Mouse (Mus musculus) kidney, adult 2 months (tissue): ENCODE measurements around the gene Dscam. TPM values are rescaled to one million over a fixed set of nuclear protein-coding genes. Genes with fewer than 3 reads are reported as not detected.

Source experiments
- DNase-seq: peaks from one replicate; pipeline ENCODE4 v3.0.0; 2021
- H3K27ac ChIP-seq: fragments of 200-500 bp; 2 replicates; pipeline ENCODE4 v1.5.1; 2012; ENCODE audit warnings: low read depth, low read length, control low read depth, inconsistent platforms; ENCODE audit not compliant: insufficient read depth
- H3K27me3 ChIP-seq: fragments of 200-500 bp; replicated peaks from 2 replicates; pipeline ENCODE4 v1.6.1; 2012; ENCODE audit warnings: mild to moderate bottlenecking, moderate library complexity, low read length, inconsistent platforms; ENCODE audit not compliant: control insufficient read depth, insufficient read depth
- H3K36me3 ChIP-seq: fragments of 200-500 bp; 2 replicates; pipeline ENCODE4 v1.6.1; 2012; ENCODE audit warnings: mild to moderate bottlenecking, moderate library complexity, low read length, inconsistent platforms; ENCODE audit not compliant: control insufficient read depth, insufficient read depth
- H3K4me1 ChIP-seq: fragments of 200-500 bp; 2 replicates; pipeline ENCODE4 v1.6.1; 2011; ENCODE audit warnings: low read length; ENCODE audit not compliant: control insufficient read depth, insufficient read depth
- H3K4me3 ChIP-seq: fragments of 200-500 bp; 2 replicates; pipeline ENCODE4 v1.5.1; 2011; ENCODE audit warnings: mild to moderate bottlenecking, low read depth, low read length, control low read depth; ENCODE audit not compliant: insufficient read depth
- CTCF ChIP-seq: fragments of 200-500 bp; conservative IDR thresholded peaks from 2 replicates; pipeline ENCODE4 v1.5.1; 2011; ENCODE audit warnings: low read depth, mild to moderate bottlenecking, control low read depth, low read length, moderate library complexity, mixed read lengths; ENCODE audit not compliant: insufficient read depth, insufficient read length
- POLR2A ChIP-seq: fragments of 200-500 bp; IDR thresholded peaks from one replicate; pipeline ENCODE4 v1.6.1; 2011; ENCODE audit warnings: low read depth, low read length, control low read depth
- WGBS: fragments of 180-500 bp; shearing (Covaris S2); methylation state at CpG from one replicate; pipeline ENCODE4 v1.1.7; 2018; 5-methylcytosine and 5-hydroxymethylcytosine counted together
- polyA plus RNA-seq: library from polyadenylated mRNA; depleted of rRNA; stranded (reverse); fragments of >200 nt; gene quantifications from 2 replicates; pipeline ENCODE4 v1.2.3, GENCODE M21; 2012

Dscam gene
- polyA plus RNA-seq, 1 experiment: 0.06 TPM

DNA sequence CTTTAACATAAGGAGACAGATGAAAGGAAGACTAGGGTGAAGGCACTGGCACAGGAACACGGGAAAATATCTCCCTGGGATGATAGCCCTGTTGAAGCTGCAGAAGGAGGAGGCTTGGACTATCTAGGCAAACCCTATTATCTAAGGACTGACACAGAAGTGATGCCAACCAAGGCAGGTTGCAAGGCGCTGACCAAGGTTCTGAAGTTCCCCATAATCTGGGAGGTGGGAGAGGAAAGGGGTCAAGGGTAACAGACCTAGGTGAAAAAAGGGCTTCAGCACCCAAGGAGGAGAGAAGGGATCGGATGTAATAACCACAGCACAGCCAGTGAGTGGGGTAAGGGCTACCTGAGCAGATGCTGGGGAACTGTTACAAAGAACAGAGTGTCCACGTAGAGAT lies 458.6 kb downstream of the Dscam start:
- no peaks in the 10 kb centered on the region for H3K4me1 ChIP-seq
- 43% methylated on average over 4 of the region's 4 CpGs for WGBS
- no peak overlapping the region for H3K27ac ChIP-seq
- DNase-seq: no peak
- no peak overlapping the region for H3K4me3 ChIP-seq
- H3K36me3 ChIP-seq: no peaks in the 10 kb centered on the region
- TF ChIP-seq POLR2A (no peak), CTCF (no peak)
- H3K27me3 ChIP-seq: no peaks in the 10 kb centered on the region

DNA sequence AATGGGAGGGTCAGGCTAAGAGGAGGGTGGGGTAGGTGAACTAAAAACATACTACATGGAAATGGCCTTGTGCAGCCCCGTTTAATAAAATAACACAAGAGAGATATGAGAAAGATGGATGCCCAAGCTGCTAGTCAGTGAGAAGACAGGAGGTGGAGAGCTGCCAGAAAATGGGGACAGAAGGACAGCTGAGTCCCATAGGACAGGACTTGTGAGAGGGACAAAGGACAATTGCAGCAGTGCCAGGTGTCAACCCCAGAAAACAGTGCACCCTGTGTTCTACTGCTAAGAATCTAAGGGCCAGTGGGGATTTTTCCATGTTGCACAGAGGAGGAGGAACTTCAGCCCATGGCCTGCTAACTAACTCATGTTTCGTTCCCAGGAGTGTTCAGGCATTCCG lies 470.0 kb downstream of the Dscam start:
- no peaks in the 10 kb centered on the region for H3K4me1 ChIP-seq
- peak; percentile 3 for DNase-seq
- no peaks in the 10 kb centered on the region for H3K27me3 ChIP-seq
- H3K27ac ChIP-seq: no peak overlapping the region
- H3K36me3 ChIP-seq: no peaks in the 10 kb centered on the region
- TF ChIP-seq POLR2A (no peak), CTCF (no peak)
- H3K4me3 ChIP-seq: no peak overlapping the region
- WGBS: 70% methylated on average over 3 of the region's 3 CpGs

DNA sequence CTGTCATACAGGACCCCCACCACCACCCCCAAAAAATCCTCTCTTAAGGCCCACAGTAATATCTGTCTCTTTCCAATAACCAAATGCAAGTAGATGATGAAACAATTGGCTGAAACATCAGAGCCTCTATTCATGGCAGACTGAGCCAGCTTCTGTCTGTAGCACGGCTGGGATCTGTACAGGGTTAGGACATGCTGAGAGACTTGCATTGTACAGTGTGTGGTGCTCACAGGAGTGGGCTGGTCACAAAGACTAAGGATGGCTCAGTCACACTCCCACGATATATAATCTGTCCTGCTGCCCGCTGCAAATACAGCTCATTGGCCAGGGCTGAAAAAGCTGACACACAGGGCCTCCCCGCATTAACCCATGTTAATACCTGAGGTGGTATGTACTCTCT lies 474.7 kb downstream of the Dscam start:
- Histone ChIP-seq H3K4me1 (no peaks in the 10 kb centered on the region), H3K27ac (no peak overlapping the region), H3K36me3 (no peaks in the 10 kb centered on the region), H3K4me3 (no peak overlapping the region), H3K27me3 (no peaks in the 10 kb centered on the region)
- 77% methylated on average over 4 of the region's 4 CpGs for WGBS
- DNase-seq: no peak
- no peak for TF ChIP-seq CTCF
- TF ChIP-seq POLR2A: no peak

DNA sequence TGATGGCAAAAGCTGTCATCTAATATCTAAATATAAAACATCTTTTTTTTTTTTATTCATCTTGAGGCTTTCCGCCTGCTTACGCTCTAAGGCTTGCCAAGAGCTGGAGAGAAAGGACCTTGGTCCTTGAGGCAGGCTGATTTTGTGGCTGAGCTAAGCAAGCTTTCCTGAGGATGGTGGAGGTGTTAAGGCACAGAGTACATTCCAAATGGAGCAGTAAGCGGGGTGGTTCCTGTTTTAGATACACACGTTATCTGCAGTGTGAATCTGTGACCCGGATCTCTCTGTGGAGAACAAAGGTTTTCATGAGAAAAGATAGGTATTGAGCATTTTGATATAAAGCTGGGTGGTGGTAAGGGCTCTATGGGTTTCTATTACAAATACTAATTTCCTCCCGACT lies 479.0 kb downstream of the Dscam start:
- no peak for DNase-seq
- H3K27ac ChIP-seq: no peak overlapping the region
- H3K4me1 ChIP-seq: no peaks in the 10 kb centered on the region
- WGBS: 67% methylated on average over 6 of the region's 6 CpGs
- H3K36me3 ChIP-seq: no peaks in the 10 kb centered on the region
- TF ChIP-seq POLR2A: no peak
- TF ChIP-seq CTCF: no peak
- no peak overlapping the region for H3K4me3 ChIP-seq
- H3K27me3 ChIP-seq: no peaks in the 10 kb centered on the region

GRCm38 (mm10) chr16:96690052-96690451 lies 480.5 kb downstream of the Dscam start:
- 31% methylated on average over 2 of the region's 2 CpGs for WGBS
- no peak overlapping the region for H3K27ac ChIP-seq
- no peak overlapping the region for H3K4me3 ChIP-seq
- no peak for TF ChIP-seq CTCF
- no peak for TF ChIP-seq POLR2A
- no peaks in the 10 kb centered on the region for H3K27me3 ChIP-seq
- no peaks in the 10 kb centered on the region for H3K36me3 ChIP-seq
- H3K4me1 ChIP-seq: no peaks in the 10 kb centered on the region
- no peak for DNase-seq

GRCm38 (mm10) chr16:96689419-96689818 lies 481.1 kb downstream of the Dscam start:
- 100% methylated on average over 1 of the region's 1 CpGs for WGBS
- Histone ChIP-seq H3K27me3 (no peaks in the 10 kb centered on the region), H3K4me1 (no peaks in the 10 kb centered on the region), H3K36me3 (no peaks in the 10 kb centered on the region), H3K27ac (no peak overlapping the region), H3K4me3 (no peak overlapping the region)
- TF ChIP-seq CTCF (no peak), POLR2A (no peak)
- DNase-seq: no peak

DNA sequence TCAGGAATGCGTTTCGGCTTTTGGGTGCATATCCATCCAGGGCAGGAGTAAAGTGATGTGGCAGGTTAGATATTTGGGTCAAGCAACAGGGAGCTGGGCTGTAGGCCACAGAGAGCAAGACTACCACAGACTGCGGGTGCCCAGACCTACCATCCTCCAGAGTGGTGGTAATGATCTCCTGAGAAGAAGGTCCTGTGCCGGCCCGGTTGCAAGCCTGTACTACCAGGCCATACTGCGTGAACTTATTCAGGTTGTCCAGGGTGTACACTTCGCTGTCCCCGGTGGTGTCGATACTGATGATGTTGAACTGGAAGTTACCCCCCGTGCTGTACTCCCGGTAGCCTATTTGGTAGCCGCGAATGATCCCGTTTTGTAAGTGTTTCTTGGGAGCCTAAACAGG lies 485.5 kb downstream of the Dscam start:
- H3K4me1 ChIP-seq: no peaks in the 10 kb centered on the region
- H3K4me3 ChIP-seq: no peak overlapping the region
- no peaks in the 10 kb centered on the region for H3K36me3 ChIP-seq
- no peaks in the 10 kb centered on the region for H3K27me3 ChIP-seq
- no peak for DNase-seq
- H3K27ac ChIP-seq: no peak overlapping the region
- no peak for TF ChIP-seq POLR2A
- no peak for TF ChIP-seq CTCF
- 90% methylated on average over 14 of the region's 14 CpGs for WGBS

GRCm38 (mm10) chr16:96684581-96684980 lies 486.0 kb downstream of the Dscam start:
- TF ChIP-seq POLR2A: no peak
- TF ChIP-seq CTCF: peak; percentile 62
- no peak overlapping the region for H3K4me3 ChIP-seq
- H3K27ac ChIP-seq: no peak overlapping the region
- no peaks in the 10 kb centered on the region for H3K4me1 ChIP-seq
- H3K27me3 ChIP-seq: no peaks in the 10 kb centered on the region
- no peaks in the 10 kb centered on the region for H3K36me3 ChIP-seq
- WGBS: 13% methylated on average over 4 of the region's 4 CpGs
- peak; percentile 55 for DNase-seq
